Mouse (Mus musculus): ENCODE data around the gene Olfml3. TPM values are rescaled to one million over a fixed set of nuclear protein-coding genes. Genes with fewer than 3 reads are reported as not detected.

Gene Olfml3
- total RNA-seq, 2 experiments from 2014 or later: 6.7 to 8.2 TPM

DNA sequence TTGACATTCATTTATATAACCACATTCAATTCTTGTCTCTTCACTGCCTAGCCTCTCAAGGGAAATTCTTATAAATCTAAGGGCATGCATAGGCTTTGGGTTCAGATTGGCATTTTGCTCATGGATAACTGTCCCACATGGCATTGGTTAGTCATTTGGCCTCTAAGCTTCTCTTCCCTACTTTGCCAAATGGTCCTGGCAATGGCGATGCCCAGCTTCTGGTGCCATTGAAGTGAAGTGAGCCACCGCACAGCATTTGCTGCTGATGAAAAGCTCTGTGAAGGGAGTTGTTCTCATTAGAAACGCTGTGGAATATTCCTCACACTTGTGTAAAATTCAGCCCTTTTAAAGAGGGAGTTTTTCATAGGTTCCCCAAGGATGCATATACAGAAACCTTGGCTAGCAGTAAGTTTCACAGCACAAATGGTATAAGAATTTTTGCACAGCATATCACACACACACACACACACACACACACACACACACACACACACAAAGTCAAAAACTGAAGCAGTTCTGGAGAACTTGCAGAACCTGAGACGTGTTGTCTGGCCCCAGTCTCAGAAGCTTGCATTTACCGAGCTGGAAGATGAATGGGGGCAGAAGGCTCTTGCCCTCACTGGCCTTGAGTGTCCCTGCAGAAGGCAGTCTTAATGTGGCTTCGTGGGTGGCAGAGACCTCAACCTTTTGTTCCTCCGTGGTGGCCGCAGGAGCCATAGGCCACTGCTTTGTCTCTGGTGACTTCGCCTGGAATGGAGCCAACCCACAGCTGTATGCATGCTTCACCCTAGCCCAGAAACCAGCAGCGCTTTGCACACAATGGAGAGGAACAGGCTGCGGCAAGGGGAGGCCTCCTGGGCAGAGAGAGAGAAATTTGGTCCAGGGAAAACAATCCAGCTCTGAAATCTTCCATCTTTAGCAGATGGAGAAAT is 21.8 kb downstream of the Olfml3 start:
- DNase-seq: peak; percentile 54
- intact Hi-C loops (cut with DNase I; ENCODE audit: low total_unique reads): no loop called here

DNA sequence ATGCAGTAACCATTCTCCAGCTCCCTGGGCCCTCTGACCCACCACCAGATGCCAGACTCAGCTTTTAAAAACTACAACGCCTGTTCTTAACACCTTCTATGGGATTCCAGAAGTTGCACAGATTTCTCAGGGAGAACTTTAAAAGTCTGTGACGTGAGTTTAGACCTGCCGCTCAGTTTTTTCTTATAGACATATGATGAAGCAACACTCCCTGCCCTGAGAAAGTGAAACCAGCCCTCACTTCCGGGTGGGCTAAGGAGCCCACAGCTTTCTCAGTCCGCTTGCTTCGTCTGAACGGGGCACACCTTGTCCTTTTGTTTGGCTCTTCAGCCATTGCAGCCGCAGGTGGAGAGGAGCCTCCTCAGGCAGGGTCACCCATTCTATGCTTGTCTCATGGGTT is 22.9 kb downstream of the Olfml3 start:
- intact Hi-C loops (cut with DNase I; ENCODE audit: low total_unique reads): no loop called here
- no peak for DNase-seq

- no peak for DNase-seq
- intact Hi-C loops (cut with DNase I; ENCODE audit: low total_unique reads): no loop called here
Observed at GRCm38 (mm10) chr3:103714236-103714875, 23.4 kb downstream of the Olfml3 start.

GRCm38 (mm10) chr3:103712196-103712595 is 25.6 kb downstream of the Olfml3 start:
- no peak for DNase-seq
- intact Hi-C loops (cut with DNase I; ENCODE audit: low total_unique reads): no loop called here

DNA sequence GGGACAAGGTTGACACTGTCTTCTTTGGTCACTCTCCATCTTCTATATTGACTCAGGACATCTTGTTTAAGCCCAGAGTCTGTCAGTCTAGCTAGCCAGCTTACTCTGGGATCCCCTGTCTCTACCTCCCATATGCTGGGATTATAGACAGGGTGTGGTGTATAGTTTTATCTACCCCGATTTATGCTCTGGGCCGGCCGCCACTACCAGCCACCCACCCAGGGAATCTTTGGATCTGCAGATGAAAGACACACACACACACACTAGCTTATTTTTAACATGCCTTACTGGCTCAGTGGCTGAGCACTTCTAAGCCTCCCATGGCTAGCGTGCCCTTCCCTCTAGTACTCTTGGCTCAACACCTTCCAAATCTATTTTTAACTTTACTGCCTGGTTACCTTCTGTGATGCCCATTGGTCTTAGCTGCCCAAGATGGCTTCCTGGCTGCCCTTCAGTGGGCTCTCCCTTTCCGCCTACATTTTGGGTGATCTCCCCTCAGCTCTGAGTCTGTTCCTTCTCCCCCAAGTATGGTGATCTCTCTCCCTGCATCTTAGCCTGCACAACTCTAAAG is 28.2 kb downstream of the Olfml3 start:
- intact Hi-C loops (cut with DNase I; ENCODE audit: low total_unique reads): no loop called here
- no peak for DNase-seq

DNA sequence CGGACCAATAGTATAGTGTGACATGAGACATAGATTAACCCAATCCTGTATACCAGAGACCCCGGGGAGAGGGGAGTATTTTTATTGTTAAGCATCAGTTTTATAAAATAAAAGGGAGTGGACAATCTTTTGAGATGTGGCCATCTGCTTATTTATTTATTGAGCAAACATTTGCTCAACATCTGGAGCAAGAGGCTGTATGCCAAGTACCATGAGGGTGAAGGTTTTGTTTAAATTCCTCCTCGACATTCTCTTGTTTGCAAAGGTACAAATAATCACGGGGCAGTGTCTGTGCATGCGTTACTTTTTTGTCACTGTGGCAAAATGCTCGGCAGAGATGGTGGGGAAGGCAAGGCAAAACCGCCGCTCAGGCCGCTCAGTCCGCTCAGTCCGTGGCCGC is 32.4 kb downstream of the Olfml3 start:
- intact Hi-C loops (cut with DNase I; ENCODE audit: low total_unique reads): no loop called here
- no peak for DNase-seq

DNA sequence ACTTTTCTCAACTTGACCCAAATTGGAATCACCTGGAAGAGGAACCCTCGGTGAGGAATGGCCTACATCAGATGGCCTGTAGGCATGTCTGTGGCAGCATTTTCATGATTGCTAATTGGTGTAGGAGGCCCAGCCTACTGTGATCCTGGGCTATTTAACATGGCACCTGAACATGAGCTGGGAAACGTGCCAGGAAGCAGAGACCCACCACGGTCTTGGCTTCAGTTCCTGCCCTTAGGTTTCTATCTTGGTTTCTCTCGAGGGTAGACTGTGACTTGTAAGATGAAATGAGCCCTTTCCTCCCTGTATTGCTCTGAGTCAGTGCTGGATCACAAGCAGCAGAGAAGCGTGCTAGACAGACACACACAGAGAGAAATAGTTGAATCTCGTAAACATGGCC is 33.1 kb downstream of the Olfml3 start:
- intact Hi-C loops (cut with DNase I; ENCODE audit: low total_unique reads): no loop called here

GRCm38 (mm10) chr3:103696388-103696925 is 41.3 kb downstream of the Olfml3 start:
- intact Hi-C loops (cut with DNase I; ENCODE audit: low total_unique reads): no loop called here
- no peak for DNase-seq

More for the DNA sequence above, 33.1 kb downstream of the Olfml3 start:
- no peak for DNase-seq

GRCm38 (mm10) chr3:103695556-103695955 is 42.2 kb downstream of the Olfml3 start:
- intact Hi-C loops (cut with DNase I; ENCODE audit: low total_unique reads): no loop called here
- DNase-seq: no peak

DNA sequence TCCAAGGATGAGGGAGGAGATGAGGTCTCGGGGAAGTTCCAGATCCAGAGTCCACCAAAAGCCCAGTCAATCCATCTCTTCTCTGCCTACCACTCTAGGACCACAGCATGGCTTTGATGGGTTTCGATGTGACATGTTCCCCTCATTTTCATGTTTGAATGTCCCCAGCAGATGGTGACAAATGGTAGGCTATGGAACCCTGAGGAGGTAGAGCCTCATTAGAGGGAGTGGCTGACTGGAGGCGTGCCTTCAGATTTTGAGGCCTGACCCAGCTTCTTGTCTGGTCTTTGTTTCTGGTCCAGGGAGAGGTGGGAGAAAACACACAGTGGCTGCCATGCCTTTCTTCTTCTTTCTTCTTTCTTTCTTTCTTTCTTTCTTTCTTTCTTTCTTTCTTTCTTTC is 47.3 kb downstream of the Olfml3 start:
- no peak for DNase-seq
- intact Hi-C loops (cut with DNase I; ENCODE audit: low total_unique reads): no loop called here

GRCm38 (mm10) chr3:103689043-103689442 is 48.8 kb downstream of the Olfml3 start:
- no peak for DNase-seq
- intact Hi-C loops (cut with DNase I; ENCODE audit: low total_unique reads): no loop called here

GRCm38 (mm10) chr3:103683966-103684319 is 53.9 kb downstream of the Olfml3 start:
- intact Hi-C loops (cut with DNase I; ENCODE audit: low total_unique reads): no loop called here

DNA sequence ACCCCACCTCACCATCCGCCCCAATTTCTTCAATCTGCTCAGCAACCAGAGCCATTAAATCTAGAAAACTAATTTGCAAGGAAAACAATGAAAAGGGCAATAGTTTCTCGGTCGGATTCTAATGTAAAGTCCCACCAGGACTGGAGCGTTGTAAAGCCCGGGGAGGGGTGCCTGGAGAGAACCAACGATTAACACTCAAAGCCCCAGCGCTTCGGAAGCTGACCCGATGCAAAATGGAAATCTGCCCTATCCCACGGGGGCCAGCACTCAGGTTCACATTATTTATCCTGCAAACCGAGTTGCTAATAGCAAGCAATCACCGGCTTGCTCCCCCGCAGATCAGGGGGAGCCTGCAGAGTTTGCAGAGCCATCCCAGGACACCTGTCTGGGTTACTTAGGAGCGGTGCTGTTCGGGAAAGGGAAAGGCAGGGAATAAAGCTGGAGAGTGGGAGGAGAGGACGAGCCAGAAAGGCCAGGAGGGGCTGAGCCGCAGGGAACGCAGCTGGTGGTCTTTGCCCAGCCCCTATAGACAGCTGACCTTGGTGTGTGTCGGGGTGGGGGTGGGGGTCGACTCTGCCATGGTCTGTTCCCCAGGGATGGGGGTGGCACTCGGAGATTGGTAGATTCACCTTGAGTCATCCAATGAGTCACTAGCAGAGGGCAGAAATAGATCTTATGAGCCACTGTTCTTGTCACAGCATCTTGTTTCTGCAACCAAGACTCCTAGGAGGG is 54.4 kb downstream of the Olfml3 start:
- intact Hi-C loops (cut with DNase I; ENCODE audit: low total_unique reads): no loop called here
- no peak for DNase-seq

More at GRCm38 (mm10) chr3:103683966-103684319, 53.9 kb downstream of the Olfml3 start:
- no peak for DNase-seq

GRCm38 (mm10) chr3:103682473-103682872 is 55.3 kb downstream of the Olfml3 start:
- intact Hi-C loops (cut with DNase I; ENCODE audit: low total_unique reads): no loop called here
- no peak for DNase-seq

GRCm38 (mm10) chr3:103678811-103679210 is 59.0 kb downstream of the Olfml3 start:
- intact Hi-C loops (cut with DNase I; ENCODE audit: low total_unique reads): no loop called here

DNA sequence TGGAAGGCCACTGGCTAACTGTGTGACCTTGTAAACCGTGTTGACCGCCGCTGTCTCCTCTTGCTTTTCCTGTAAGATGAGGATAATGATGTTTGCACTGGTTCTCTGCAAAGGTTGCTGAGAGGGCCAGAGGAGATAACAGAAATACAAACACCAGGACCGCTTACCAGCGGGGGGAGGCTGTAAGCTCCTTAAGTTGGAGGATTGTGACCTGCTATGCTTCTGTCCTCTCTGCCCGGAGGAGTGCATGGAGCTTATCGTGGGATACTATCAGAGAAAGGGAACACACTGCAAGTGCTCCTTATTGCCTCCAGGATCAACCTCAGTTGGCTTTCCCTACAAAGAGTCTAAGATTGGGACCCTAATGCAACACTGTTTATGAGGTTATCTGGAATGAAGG is 65.1 kb downstream of the Olfml3 start:
- no peak for DNase-seq
- intact Hi-C loops (cut with DNase I; ENCODE audit: low total_unique reads): no loop called here

More at GRCm38 (mm10) chr3:103678811-103679210, 59.0 kb downstream of the Olfml3 start:
- no peak for DNase-seq
